Mouse (Mus musculus): ENCODE results near the gene Dnajc21. TPM values are rescaled to one million over a fixed set of nuclear protein-coding genes. Genes with fewer than 3 reads are reported as not detected.

The Dnajc21 gene
- 14.5 and 15.0 TPM in 2 replicates for polyA plus RNA-seq (2012)

DNA sequence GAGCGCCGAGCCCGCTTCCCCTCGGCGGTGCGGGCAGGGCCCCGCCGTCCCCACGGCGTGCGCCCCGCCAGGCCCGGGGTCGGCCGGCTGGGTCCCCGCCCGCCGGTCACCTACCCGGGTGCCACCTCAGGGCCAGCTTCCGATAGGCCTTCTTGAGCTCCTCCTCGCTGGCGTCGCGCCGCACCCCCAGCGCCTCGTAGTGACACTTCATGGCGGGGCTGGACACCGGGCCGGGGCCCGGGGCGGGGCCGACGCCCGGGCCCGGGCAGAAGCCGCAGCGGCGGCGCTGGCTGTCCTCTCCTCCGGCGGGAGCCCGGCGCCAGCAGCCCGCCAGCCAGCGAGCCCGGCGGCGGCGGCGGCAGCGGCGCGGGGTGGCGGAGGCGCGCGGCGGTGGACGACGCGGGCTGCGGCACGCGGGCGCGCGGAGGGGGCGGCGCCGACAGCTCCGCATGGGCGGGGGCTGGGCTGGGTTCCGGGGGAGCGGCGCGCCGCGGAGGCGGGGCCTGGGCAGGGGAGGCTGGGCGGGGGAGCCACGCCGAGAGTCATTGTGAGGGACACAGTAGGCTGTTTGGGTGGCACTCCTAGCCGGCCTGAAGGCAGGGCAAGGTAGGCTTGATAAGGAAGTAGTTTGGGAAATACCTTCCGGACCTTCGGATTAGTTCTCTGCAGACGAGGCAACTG, at the start of gene Dnajc21:
Gene Dnajc21 (minus strand): TSS at position 366 of the 681 bp plus-strand sequence.
- TF ChIP-seq GATA1 (IDR thresholded peaks at IDR 0.05; ENCODE audit: low read length): no peak

DNA sequence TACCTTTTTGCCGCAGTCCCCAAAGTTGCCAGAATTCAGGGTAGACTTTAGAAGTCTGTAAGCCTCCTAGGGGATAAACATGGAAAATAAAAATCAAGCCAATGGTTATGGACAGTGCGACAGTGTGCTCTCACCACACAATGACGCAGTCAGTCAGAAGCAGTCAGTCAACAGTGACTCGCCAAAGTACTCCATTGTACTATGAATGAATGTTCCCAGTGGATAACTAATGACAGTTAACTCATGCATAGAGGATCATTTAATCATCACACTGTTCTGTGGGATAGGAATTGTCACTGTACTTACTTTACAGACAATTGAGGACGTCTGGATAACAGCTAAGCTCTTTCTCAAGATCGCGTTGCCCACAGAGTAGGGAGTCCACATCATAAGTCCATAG, 44.9 kb upstream of the Dnajc21 start:
- no peak for TF ChIP-seq GATA1 (IDR thresholded peaks at IDR 0.05; ENCODE audit: low read length)

DNA sequence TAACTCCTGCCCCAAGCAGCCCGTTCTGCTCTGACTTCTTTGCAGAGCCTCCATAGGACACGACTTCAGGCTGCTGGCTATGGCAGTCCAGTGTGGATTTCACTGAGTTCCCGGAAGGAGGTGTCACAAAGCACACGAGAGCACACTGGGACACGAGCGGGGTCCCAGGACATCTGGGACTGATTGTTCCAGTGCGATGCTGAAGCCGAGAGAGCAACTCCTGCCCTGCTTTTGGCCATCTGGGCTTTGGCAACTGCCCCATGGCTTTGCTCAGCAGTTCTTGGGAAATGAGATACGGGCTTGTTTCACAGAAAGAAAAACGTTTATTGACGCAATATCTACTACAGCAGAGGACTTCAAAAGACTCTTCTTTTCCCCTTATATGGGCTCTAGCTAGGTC, 35.8 kb upstream of the Dnajc21 start:
- TF ChIP-seq GATA1 (IDR thresholded peaks at IDR 0.05; ENCODE audit: low read length): no peak

DNA sequence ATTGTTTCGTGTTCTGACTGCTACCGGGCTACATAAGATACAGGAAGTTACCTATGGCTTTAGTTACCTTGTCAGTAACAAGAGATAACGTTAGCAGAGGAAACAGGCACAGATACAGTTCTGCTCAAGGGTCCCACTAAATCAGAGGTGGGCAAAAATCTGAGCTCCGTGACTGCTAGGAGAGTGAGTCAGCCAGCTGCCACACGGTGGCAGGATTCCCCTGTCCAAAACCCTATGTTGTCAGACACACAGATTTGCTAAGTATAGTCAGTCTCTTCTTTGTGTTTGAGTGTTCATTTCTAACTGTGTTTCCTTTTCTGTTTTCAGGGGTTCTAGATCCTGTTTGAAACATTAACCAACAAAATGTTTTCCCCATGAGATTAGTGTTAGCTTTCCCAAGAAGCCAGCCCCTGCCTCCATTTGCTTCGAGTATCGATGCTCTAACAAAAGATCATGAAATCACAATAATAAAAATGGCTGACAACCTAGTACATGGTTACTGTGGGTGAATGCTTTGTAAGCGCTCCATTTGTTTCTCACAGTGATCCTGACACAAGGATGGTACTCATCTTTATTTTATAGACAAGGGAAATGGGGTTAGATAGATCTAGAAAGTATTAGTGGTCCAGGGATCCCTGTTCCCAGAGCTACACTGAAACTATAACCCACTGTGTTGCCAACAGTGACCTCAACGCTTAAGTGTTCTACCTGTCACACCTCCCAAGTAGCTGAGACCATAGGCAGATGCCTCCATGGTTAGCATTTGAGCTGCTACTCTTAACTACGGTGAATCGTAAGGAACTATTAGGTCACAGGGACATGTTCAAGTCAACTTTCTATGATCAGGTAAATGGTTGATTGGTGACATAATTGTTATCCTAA, 30.8 kb upstream of the Dnajc21 start:
- TF ChIP-seq GATA1 (IDR thresholded peaks at IDR 0.05; ENCODE audit: low read length): no peak

DNA sequence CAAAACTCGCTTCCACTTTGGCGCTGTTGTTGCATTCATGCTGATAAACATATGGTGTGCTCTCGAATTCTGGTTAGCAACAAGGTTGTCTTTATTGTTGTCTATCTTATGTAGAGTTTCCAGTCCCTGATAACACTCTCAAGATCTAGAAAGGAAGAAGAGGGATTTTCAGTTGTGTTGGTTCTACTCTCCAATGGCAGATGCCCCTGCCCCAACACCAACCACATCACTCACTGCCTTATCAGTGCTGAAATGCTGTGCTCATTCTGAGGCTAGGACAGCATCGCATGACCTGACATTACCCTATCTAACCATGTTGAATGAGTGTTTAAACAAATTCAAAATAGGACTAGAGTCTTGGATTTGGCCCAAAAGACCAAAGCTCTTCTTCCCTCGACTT, 29.7 kb upstream of the Dnajc21 start:
- no peak for TF ChIP-seq GATA1 (IDR thresholded peaks at IDR 0.05; ENCODE audit: low read length)

DNA sequence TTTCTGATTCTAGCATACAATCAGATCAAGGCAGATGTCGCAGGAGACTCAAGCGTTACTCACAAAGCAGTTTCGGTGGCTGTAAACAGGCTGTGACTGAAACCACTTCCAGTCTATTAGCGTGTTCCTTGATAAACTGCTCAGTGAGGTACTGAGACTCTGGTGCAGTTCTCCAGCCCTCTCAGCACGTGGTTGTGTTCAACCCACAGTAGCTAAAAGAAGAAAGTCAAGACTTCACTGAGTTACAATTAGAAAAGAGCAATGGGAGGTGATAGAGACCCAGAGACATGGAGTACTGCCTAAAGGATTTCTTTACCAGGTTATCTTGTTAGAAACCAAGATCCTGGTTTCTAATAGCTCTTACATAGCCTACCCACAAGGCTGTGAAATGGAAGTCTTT, 29.3 kb upstream of the Dnajc21 start:
- TF ChIP-seq GATA1 (IDR thresholded peaks at IDR 0.05; ENCODE audit: low read length): no peak

DNA sequence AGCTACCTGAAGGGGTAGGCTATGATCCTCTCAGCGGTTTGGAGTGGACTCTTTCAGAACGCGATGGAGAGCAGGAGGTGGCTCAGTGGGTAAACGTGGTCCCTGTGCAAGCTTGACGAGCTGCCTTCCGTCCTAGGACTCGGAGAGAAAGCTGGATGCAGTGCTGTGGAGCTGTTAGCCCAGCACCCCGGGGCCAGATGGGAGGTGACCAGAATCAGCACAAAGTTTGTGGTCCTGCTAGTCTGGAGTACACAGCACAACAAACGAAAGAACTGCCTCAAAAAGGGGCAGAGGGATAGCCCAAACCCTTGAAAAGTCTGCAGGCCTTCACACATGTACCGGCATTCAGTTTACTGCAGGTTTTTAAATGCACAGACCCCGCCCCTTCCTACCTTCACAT, 25.6 kb upstream of the Dnajc21 start:
- no peak for TF ChIP-seq GATA1 (IDR thresholded peaks at IDR 0.05; ENCODE audit: low read length)

DNA sequence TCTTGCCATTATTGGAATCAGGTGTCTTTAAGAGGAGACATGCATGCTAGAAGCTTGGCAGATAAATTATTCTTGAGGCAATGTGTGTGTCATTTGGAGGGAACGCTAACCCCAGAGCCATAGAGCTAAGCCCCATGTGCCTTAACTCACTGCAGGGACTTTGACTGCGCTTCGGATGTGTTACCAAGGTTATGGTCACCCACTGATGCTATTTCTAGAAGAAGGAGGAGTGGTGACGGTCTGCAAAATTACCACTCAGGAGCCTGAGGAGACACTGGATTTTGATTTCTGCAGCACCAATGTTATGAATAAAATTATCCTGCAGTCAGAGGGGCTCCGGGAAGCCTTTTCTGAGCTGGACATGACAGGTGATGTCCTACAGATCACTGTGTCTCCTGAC, 19.8 kb upstream of the Dnajc21 start:
- TF ChIP-seq GATA1 (IDR thresholded peaks at IDR 0.05; ENCODE audit: low read length): no peak

DNA sequence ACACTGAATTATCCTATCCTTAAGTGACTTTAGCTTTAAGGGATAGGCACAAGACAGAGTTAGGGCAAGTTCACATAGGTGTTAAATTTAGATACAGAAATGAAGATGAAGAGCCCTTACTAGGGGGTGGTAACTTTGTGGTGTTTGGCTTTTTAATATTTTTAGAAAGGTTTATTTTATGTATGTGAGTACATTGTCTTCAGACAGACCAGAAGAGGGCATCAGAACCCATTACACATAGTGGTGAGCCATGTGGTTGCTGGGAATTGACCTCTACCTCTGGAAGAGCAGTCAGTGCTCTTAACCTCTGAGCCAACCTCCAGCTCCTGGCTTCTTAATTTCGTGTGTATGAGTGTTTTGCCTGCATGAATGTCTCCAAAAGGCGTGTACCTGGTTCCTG, 16.9 kb upstream of the Dnajc21 start:
- no peak for TF ChIP-seq GATA1 (IDR thresholded peaks at IDR 0.05; ENCODE audit: low read length)

DNA sequence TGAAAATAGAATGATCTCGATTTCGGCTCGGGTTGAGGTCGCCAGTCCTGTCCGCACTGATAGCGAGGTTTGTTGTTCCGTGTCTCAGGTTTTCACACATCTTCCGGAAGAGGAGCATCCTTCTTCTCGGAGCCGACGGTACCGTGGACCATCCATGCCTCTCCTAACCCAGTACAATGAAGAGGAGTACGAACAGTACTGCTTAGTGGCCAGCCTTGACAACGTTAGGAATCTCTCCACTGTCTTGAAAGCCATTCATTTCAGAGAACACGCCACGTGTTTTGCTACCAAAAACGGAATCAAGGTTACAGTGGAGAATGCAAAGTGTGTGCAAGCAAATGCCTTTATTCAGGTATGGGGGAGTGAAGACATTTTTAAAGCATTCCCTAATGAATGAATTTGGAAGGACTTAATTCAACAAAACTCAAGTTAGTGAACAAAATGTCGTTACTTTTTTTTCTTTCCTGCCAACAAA, 16.1 kb upstream of the Dnajc21 start:
- no peak for TF ChIP-seq GATA1 (IDR thresholded peaks at IDR 0.05; ENCODE audit: low read length)

DNA sequence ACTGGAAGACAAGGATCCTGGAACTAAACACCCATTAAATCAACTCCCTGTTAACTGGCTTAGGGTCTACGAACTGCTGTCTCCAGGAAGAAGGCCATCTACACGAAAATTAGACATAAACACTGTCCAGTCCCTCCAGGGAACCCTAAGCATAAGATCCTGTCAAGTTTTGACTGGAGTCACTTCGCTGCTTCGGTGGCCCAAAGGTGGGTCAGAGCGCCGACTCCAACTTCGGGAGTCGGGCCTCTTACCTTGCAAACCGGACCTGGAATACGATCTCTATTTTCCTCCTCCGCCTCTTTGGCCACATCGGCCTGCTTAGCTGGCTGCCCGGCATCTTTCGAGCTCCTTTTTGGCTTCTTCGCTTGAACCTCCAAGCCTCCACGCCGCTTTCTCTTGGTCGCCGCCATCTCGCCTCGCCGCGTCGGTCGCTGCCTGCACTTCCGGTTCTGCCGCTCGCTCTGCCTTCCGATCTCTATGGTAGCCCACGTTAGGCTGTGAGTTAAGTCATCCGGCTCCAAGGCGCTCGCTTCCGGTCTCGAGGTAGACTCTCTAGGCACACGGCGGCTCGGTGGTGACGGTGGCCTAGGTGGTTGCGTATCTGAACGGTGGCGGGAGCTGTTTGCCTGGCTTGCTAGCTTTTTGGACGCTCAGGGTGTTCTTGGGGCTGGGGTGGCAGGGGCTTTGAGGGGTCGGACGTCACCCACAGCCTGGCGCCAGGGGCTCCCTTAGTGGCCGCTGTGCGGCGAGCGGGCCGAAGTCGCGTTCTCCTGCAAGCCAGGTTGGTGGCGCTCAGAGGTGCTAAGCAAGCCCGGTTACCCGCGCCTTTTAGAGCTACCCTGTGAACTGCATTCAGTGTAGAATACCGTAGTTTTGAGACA, 15.4 kb upstream of the Dnajc21 start, which contains the start of the genes Brix1 and Rad1:
Gene Brix1 (minus strand): TSS at position 464 of the 881 bp plus-strand sequence.
Gene Rad1 (plus strand): TSS at position 535 of the 881 bp plus-strand sequence.
- TF ChIP-seq GATA1 (IDR thresholded peaks at IDR 0.05; ENCODE audit: low read length): no peak

DNA sequence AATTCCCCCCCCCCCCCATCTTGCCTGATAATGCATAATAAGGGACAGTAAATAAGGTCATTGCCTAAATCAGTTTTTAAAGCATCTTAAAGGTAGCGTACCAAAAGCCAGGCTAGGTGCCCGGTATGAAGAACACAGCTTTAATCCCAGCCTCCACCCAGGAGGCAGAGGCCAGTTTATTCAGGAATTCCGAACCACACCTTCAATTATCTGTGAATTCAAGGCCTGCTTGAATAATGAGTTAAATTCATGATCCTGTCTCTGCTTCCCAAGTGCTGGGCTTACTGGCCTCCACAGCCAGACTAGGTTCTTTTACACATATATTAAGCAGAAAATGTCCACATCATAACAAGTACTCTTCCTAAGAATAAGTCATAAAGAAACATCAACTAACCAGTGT, 625 bp upstream of the Dnajc21 start:
- TF ChIP-seq GATA1 (IDR thresholded peaks at IDR 0.05; ENCODE audit: low read length): no peak

DNA sequence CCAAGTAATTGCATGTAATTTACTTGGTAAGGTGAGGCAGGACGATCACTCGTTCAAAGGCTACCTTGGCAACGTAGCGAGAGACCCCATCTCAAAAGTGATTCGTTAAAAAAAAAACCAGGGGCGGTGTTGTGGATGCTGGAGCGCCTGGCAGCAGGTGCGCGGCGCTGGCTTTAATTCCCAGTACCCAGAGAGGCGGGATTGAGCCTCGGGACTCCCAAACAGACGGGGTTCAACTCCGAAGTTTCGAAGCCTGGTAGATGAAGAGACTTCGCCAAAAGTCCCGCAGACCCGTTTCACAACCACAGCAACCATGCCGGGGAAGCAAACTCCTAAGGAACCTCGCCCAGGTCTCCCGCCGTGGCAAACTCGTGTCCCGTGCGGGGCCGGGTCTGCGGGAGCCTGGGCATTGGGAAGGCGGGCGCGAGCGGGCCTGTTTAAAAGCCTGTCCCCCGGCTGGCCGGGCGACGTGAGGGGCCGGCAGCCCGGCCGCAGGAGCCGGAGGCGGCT, 620 bp downstream of the Dnajc21 start:
- no peak for TF ChIP-seq GATA1 (IDR thresholded peaks at IDR 0.05; ENCODE audit: low read length)

DNA sequence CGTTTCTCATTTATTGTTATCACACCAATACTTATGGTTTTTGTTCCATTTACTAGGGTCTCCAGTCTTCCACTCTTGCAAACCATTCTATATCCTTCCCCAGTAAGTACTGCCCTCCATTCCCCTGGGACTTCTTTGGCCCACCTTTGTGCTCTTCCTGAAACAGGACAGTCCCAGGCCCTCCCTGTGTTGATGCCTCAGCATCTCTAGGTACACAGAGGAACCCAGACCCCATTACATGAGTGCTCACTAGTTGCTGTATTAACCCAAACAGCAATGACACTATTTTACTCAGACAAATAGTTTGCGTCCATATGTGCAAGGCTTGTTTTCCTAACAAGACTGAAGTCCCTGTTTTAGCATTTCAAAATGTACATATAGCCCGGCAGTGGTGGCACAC, 1.6 kb downstream of the Dnajc21 start:
- TF ChIP-seq GATA1 (IDR thresholded peaks at IDR 0.05; ENCODE audit: low read length): no peak

DNA sequence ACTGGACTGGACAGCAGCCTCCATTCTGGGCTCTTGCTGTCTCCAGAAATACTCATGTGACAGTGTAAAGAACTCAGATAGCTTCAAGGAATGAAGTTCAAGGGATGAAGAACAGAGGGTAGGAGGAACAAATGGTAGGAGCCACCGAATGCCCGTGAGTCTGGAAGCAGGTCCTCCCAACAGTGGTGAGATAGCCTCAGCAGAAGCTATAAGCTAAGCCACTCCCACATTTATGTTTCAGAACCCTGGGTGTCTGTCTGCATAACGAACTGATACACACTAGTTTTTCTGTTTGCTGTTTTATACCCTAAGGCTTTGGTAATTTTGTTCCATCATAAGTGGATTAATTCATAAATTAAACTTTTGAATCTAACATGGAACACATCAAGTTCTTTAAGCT, 5.6 kb downstream of the Dnajc21 start:
- no peak for TF ChIP-seq GATA1 (IDR thresholded peaks at IDR 0.05; ENCODE audit: low read length)

All from G1E-ER4 (cell line).